Mouse (Mus musculus): ENCODE measurements around the gene Klhdc10.

Klhdc10 gene

DNA sequence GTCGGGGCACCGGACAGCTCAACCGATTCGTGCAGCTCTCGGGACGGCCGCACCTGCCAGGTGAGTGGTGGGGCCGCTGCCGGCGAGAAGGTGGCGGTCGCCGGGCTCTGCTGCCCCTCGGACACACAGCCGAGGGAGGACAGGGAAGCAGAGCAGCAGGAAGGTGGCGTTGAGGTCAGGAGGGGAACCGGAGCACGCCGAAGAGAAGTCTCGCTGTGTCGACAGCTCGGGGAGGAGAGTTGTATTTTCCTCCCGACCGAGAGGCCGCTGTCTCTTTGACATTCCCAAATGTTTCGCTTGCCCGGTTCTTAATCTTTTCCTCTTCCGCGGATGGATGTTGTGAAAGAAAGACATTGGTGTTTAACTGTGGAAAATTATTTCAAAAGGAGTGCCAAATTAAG lies 423 bp downstream of the Klhdc10 start:
- peak in 1 of 2 experiments; percentile 24 for DNase-seq (ENCODE audit: low spot score in 2 of 2)

GRCm38 (mm10) chr6:30403465-30403864 lies 1.8 kb downstream of the Klhdc10 start:
- DNase-seq (ENCODE audit: low spot score in 2 of 2), result peak; percentile 79 to 81

DNA sequence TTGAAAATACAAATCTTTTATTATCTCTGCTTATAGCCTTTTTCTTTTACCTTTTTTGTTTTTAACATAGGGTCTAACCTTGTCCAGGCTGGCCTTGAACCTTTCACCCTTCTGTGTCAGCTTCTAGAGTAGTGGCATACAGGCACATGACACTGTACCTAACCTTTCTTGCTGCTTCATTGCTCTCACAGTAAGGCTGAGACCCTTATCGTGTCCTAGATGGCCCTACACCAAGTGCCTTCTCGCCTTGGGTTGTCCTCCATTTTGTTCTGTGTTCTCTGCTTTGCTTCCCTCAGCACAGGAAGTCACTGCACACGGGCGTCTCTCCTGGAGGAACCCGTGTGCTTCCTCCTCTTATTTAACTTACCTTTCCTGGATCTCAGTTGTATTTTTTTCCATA lies 3.0 kb downstream of the Klhdc10 start:
- no peak for DNase-seq (ENCODE audit: low spot score in 2 of 2)

DNA sequence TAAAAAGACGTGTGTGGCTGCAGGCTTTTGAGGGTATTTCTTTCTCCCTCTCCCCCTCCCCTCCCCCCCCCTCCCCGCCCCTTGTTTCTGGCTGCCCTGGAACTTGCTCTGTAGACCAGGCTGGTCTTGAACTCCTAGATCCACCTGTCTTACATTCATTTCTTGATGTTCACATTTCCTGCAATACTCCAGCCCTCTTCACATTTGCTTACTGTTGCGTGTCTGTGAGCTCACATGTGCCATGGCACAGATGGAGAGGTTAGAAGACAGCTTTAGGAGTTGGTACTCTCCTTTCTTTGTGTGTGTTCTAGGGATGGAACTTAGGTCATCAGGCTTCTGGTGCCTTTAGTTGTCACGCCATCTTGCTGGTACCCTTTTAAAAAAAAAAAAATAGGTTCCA lies 6.6 kb downstream of the Klhdc10 start:
- no peak for DNase-seq (ENCODE audit: low spot score in 2 of 2)

DNA sequence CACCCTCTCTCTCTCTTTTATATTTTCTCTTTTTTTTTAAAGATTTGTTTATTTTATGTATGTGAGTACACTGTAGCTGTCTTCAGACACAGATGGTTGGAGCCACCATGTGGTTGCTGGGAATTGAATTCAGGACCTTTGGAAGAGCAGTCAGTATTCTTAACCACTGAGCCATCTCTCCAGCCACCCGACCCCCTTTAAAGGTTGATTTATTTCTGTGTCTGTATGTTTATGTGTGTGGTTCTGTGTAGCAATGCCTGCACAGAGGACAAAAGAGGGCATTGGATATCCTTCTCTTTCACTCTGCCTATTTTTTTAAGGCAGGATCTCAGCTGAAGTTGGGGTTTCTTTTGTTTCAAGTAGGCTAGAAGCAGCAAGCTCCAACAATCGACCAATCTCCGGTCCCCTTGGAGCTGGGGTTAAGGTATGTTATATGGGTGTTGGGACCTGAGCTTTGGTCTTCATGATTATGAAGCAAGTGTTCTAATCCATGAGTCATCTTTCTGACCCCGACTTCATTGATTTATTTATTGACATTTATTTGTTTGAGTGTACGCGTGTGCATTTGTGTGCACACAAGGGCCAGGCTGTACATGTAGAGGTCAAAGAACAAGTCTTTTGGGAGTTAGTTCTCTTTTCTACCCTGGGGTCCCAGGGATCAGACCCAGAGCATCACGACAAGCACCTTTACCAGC lies 7.9 kb downstream of the Klhdc10 start:
- DNase-seq (ENCODE audit: low spot score in 2 of 2), result no peak

GRCm38 (mm10) chr6:30411311-30411710 lies 9.6 kb downstream of the Klhdc10 start:
- no peak for DNase-seq (ENCODE audit: low spot score in 2 of 2)

DNA sequence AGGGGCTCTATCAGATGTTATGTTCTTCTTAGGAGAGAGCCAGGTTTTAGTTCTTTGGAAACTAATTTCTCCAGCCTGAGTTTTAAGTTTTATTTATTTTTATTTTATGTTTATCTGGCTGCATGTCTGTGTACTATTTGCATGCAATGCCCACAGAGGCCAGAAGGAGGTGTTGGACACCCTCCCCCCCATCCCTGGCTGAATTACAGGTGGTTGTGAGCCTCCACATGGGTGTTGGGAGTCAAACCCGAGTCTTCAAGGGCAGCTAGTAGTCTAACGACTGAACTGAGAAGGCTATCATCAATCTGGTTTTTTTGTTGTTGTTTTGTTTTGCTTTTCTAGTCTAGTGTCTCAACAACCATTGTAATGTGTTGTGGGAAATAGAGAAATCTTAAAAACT lies 14.5 kb downstream of the Klhdc10 start:
- no peak for DNase-seq (ENCODE audit: low spot score in 2 of 2)

GRCm38 (mm10) chr6:30416801-30417200 lies 15.1 kb downstream of the Klhdc10 start:
- no peak for DNase-seq (ENCODE audit: low spot score in 2 of 2)

- DNase-seq (ENCODE audit: low spot score in 2 of 2), result no peak
Observed at GRCm38 (mm10) chr6:30432461-30433192, 31.0 kb downstream of the Klhdc10 start.

- DNase-seq (ENCODE audit: low spot score in 2 of 2), result no peak
Observed at GRCm38 (mm10) chr6:30436476-30436875, 34.8 kb downstream of the Klhdc10 start.

GRCm38 (mm10) chr6:30437054-30437453 lies 35.4 kb downstream of the Klhdc10 start:
- no peak for DNase-seq (ENCODE audit: low spot score in 2 of 2)

DNA sequence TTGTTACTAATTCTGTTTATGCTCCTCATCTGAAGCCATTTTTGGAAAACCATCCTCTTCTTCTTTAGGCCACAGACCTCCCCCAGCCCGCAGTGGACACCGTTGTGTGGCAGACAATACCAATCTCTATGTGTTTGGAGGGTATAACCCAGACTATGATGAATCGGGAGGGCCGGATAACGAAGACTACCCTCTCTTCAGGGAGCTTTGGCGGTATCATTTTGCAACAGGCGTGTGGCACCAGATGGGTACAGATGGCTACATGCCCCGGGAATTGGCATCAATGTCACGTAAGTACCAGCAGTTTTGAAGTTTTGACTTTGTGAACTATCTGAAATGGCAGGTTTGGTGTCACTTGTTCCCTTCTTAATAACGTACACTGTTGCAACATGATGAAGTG lies 37.9 kb downstream of the Klhdc10 start:
- DNase-seq (ENCODE audit: low spot score in 2 of 2), result no peak

GRCm38 (mm10) chr6:30456991-30457390 lies 55.3 kb downstream of the Klhdc10 start:
- no peak for DNase-seq (ENCODE audit: low spot score in 2 of 2)

DNA sequence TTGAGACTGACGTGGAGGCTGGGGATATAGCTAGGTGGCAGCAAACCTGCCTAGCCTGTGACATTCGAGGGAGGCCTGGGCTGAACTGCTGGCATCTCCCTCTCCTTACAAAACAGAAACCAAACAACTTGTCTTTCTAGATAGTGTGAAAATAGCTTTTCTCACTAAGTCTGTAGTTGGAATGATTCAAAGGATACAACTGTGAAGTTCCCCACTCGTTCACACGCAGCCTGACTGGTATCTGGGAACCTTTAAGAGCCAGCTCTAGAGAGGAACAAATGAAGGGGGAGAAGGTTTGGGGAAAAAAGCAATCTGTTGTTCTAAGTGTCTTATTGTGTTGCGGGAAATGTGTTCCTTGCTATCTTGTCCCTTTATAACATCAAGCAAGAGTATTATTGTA lies 57.0 kb downstream of the Klhdc10 start:
- DNase-seq (ENCODE audit: low spot score in 2 of 2), result no peak

GRCm38 (mm10) chr6:30459056-30459747 lies 57.5 kb downstream of the Klhdc10 start:
- no peak for DNase-seq (ENCODE audit: low spot score in 2 of 2)

DNA sequence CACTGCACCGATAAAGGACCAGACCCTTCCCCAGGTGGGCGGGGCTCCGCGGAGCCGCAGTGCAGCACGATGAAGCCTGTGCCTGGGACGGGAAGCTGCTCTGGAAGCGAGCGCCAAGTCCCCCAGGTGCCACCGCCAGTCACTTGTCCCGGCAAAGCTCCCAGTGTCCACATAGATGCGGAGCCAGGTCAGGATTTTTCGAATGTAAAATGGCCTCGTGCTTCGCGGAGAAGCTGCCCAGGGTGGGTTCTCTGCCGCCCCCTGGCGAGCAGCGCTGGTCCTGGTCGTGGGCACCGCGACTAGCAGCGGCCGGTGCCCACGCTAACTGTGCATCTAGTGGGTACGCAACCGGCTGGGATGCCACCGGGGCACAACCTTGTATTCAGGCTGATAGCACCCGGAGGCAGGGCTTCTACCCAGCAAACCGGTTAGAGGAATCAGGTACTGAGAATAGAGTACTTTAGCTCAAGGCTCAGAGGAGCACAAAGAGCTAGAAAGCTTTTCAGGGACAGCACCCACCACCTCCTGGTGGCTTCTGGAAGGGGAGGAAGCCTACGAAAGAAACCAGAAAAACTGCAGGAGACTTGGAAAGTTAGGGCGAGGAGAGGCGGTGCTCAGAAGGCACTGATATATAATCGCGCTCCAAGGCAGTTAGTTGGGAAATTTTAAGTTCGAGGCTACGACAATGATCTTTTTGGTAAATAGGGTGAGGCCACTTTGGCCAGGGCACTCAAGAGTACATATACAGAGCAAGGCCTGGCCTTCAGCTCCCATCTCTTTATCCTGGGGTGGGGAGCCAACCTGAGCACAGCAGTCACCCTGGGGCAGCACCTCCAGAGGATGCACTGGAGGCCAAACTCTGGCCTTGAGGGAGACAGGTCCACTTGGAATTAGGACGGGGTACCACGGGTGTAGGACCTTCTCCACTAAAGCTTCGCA lies 58.4 kb downstream of the Klhdc10 start:
- DNase-seq (ENCODE audit: low spot score in 2 of 2), result peak; percentile 81 to 82

GRCm38 (mm10) chr6:30460750-30461446 lies 59.2 kb downstream of the Klhdc10 start:
- DNase-seq (ENCODE audit: low spot score in 2 of 2), result peak; percentile 84 to 85

- no peak for DNase-seq (ENCODE audit: low spot score in 2 of 2)
Observed at GRCm38 (mm10) chr6:30461755-30462344, 60.2 kb downstream of the Klhdc10 start.

DNA sequence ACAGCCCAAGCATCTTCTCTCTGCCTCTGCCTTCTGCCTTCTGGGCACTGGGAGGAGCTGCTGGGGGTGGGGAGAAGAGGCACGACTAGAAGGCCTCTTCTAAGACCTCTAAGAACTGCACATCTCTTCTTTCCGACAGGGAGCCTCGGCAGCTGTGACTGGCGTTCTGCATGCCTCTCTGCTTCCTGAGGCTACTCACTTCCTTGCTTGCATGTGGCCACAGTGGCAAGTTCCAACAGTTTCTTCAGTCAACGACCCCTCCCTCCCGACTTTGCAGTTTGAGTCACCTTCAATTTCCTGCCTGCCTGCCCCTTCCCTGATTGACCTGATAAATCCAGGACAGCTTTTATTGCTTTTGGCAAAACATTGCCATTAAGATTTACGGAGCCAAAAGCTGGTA lies 61.2 kb downstream of the Klhdc10 start:
- DNase-seq (ENCODE audit: low spot score in 2 of 2), result no peak

- no peak for DNase-seq (ENCODE audit: low spot score in 2 of 2)
Observed at GRCm38 (mm10) chr6:30465586-30465985, 63.9 kb downstream of the Klhdc10 start.

DNA sequence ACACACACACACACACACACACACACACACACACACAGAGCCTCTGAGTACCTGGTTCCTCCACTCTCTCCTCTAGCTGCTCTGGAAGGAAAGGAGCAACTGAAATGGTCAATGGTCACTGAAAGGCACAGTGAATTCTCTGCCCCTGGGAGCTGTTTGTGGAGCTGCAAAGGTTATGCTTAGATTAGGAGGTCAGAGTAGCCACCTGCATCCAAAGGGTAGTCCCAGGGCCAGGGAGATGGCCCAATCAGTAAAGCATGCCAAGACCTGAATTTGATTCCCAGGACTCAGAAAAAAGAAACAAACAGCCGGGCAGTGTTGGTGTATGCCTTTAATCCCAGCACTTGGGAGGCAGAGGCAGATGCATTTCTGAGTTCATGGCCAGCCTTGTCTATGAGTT lies 66.4 kb downstream of the Klhdc10 start:
- no peak for DNase-seq (ENCODE audit: low spot score in 2 of 2)

Data from right cerebral cortex, adult 2 months (tissue).